Mouse (Mus musculus): ENCODE data around the gene 4930432K21Rik. TPM values are rescaled to one million over a fixed set of nuclear protein-coding genes. Genes with fewer than 3 reads are reported as not detected.

4930432K21Rik gene
- polyA plus RNA-seq, 1 experiment from 2014 or later, result 0.47 TPM

- Histone ChIP-seq H3K9ac (ENCODE audit: low read depth, low read length) (peak overlapping the region; percentile 50), H3K9me3 (ENCODE audit: control insufficient read depth, low read length) (no peaks in the 10 kb centered on the region), H3K36me3 (ENCODE audit: control insufficient read depth, insufficient read depth, low read length) (no peaks in the 10 kb centered on the region), H3K27me3 (replicated peaks; ENCODE audit: control insufficient read depth, insufficient read depth, low read length) (no peaks in the 10 kb centered on the region), H3K27ac (ENCODE audit: low read depth, low read length) (peak overlapping the region; percentile 87), H3K4me2 (peak overlapping the region; percentile 90), H3K4me1 (replicated peaks; ENCODE audit: control insufficient read depth, insufficient read depth, low read length) (peaks cover 56% of the 10 kb centered on the region), H3K4me3 (ENCODE audit: low read depth, low read length) (peak overlapping the region; percentile 44; the same call in 1 of the 2 replicates)
- DNase-seq (ENCODE audit: low spot score) (no peak), ATAC-seq (replicated peaks; ENCODE audit: low FRiP score) (no peak)
- WGBS, result 32% methylated on average over 4 of the region's 4 CpGs
These were observed 51.0 kb downstream of the 4930432K21Rik start for GRCm38 (mm10) chr8:84198871-84199270.

GRCm38 (mm10) chr8:84199348-84200125 lies 51.7 kb downstream of the 4930432K21Rik start:
- peaks cover 59% of the 10 kb centered on the region for H3K4me1 ChIP-seq (replicated peaks; ENCODE audit: control insufficient read depth, insufficient read depth, low read length)
- DNase-seq (ENCODE audit: low spot score), result no peak
- no peaks in the 10 kb centered on the region for H3K9me3 ChIP-seq (ENCODE audit: control insufficient read depth, low read length)
- peak overlapping the region; percentile 87 for H3K27ac ChIP-seq (ENCODE audit: low read depth, low read length)
- no peaks in the 10 kb centered on the region for H3K36me3 ChIP-seq (ENCODE audit: control insufficient read depth, insufficient read depth, low read length)
- H3K9ac ChIP-seq (ENCODE audit: low read depth, low read length), result peak overlapping the region; percentile 78; the same call in 1 of the 2 replicates
- no peaks in the 10 kb centered on the region for H3K27me3 ChIP-seq (replicated peaks; ENCODE audit: control insufficient read depth, insufficient read depth, low read length)
- no peak overlapping the region for H3K4me3 ChIP-seq (ENCODE audit: low read depth, low read length)
- 53% methylated on average over 11 of the region's 11 CpGs for WGBS
- no peak for ATAC-seq (replicated peaks; ENCODE audit: low FRiP score)
- H3K4me2 ChIP-seq, result peak overlapping the region; percentile 93

- Histone ChIP-seq H3K9me3 (ENCODE audit: control insufficient read depth, low read length) (no peaks in the 10 kb centered on the region), H3K4me1 (replicated peaks; ENCODE audit: control insufficient read depth, insufficient read depth, low read length) (peaks cover 59% of the 10 kb centered on the region), H3K4me3 (ENCODE audit: low read depth, low read length) (peak overlapping the region; percentile 65), H3K9ac (ENCODE audit: low read depth, low read length) (peak overlapping the region; percentile 78; the same call in 1 of the 2 replicates), H3K36me3 (ENCODE audit: control insufficient read depth, insufficient read depth, low read length) (no peaks in the 10 kb centered on the region), H3K4me2 (peak overlapping the region; percentile 93), H3K27ac (ENCODE audit: low read depth, low read length) (peak overlapping the region; percentile 87), H3K27me3 (replicated peaks; ENCODE audit: control insufficient read depth, insufficient read depth, low read length) (no peaks in the 10 kb centered on the region)
- 30% methylated on average over 8 of the region's 8 CpGs for WGBS
- DNase-seq (ENCODE audit: low spot score), result no peak
- no peak for ATAC-seq (replicated peaks; ENCODE audit: low FRiP score)
These were observed 52.3 kb downstream of the 4930432K21Rik start for GRCm38 (mm10) chr8:84200126-84200555.

GRCm38 (mm10) chr8:84200652-84201544 lies 53.1 kb downstream of the 4930432K21Rik start:
- peak overlapping the region; percentile 93 for H3K4me2 ChIP-seq
- H3K4me3 ChIP-seq (ENCODE audit: low read depth, low read length), result peak overlapping the region; percentile 65
- WGBS, result 3% methylated on average over 60 of the region's 70 CpGs
- DNase-seq (ENCODE audit: low spot score) (peak; percentile 81), ATAC-seq (replicated peaks; ENCODE audit: low FRiP score) (no peak; the same call in 1 of the 2 replicates)
- peaks cover 59% of the 10 kb centered on the region for H3K4me1 ChIP-seq (replicated peaks; ENCODE audit: control insufficient read depth, insufficient read depth, low read length)
- H3K9me3 ChIP-seq (ENCODE audit: control insufficient read depth, low read length), result no peaks in the 10 kb centered on the region
- H3K27me3 ChIP-seq (replicated peaks; ENCODE audit: control insufficient read depth, insufficient read depth, low read length), result no peaks in the 10 kb centered on the region
- peak overlapping the region; percentile 78 for H3K9ac ChIP-seq (ENCODE audit: low read depth, low read length)
- peaks cover 2% of the 10 kb centered on the region; the same call in 1 of the 2 replicates for H3K36me3 ChIP-seq (ENCODE audit: control insufficient read depth, insufficient read depth, low read length)
- peak overlapping the region; percentile 87 for H3K27ac ChIP-seq (ENCODE audit: low read depth, low read length)

- peak overlapping the region; percentile 78 for H3K9ac ChIP-seq (ENCODE audit: low read depth, low read length)
- H3K36me3 ChIP-seq (ENCODE audit: control insufficient read depth, insufficient read depth, low read length), result peaks cover 4% of the 10 kb centered on the region; the same call in 1 of the 2 replicates
- H3K9me3 ChIP-seq (ENCODE audit: control insufficient read depth, low read length), result no peaks in the 10 kb centered on the region
- 37% methylated on average over 15 of the region's 15 CpGs for WGBS
- H3K27ac ChIP-seq (ENCODE audit: low read depth, low read length), result peak overlapping the region; percentile 87; the same call in 1 of the 2 replicates
- ATAC-seq (replicated peaks; ENCODE audit: low FRiP score), result no peak
- no peaks in the 10 kb centered on the region for H3K27me3 ChIP-seq (replicated peaks; ENCODE audit: control insufficient read depth, insufficient read depth, low read length)
- peak overlapping the region; percentile 93 for H3K4me2 ChIP-seq
- DNase-seq (ENCODE audit: low spot score), result no peak
- peak overlapping the region; percentile 65 for H3K4me3 ChIP-seq (ENCODE audit: low read depth, low read length)
- H3K4me1 ChIP-seq (replicated peaks; ENCODE audit: control insufficient read depth, insufficient read depth, low read length), result peaks cover 59% of the 10 kb centered on the region
These were observed 53.9 kb downstream of the 4930432K21Rik start for GRCm38 (mm10) chr8:84201545-84202245.

- Histone ChIP-seq H3K4me2 (peak overlapping the region; percentile 93), H3K4me3 (ENCODE audit: low read depth, low read length) (peak overlapping the region; percentile 65), H3K9ac (ENCODE audit: low read depth, low read length) (no peak overlapping the region), H3K27me3 (replicated peaks; ENCODE audit: control insufficient read depth, insufficient read depth, low read length) (no peaks in the 10 kb centered on the region), H3K27ac (ENCODE audit: low read depth, low read length) (peak overlapping the region; percentile 91; the same call in 1 of the 2 replicates), H3K9me3 (ENCODE audit: control insufficient read depth, low read length) (no peaks in the 10 kb centered on the region), H3K4me1 (replicated peaks; ENCODE audit: control insufficient read depth, insufficient read depth, low read length) (peaks cover 62% of the 10 kb centered on the region), H3K36me3 (ENCODE audit: control insufficient read depth, insufficient read depth, low read length) (peaks cover 4% of the 10 kb centered on the region; the same call in 1 of the 2 replicates)
- 68% methylated on average over 9 of the region's 9 CpGs for WGBS
- DNase-seq (ENCODE audit: low spot score) (no peak), ATAC-seq (replicated peaks; ENCODE audit: low FRiP score) (no peak)
These were observed 54.6 kb downstream of the 4930432K21Rik start for GRCm38 (mm10) chr8:84202466-84202865.

GRCm38 (mm10) chr8:84202938-84203917 lies 55.4 kb downstream of the 4930432K21Rik start:
- DNase-seq (ENCODE audit: low spot score) (peak; percentile 79), ATAC-seq (replicated peaks; ENCODE audit: low FRiP score) (peak; percentile 30)
- H3K9ac ChIP-seq (ENCODE audit: low read depth, low read length), result peak overlapping the region; percentile 72
- H3K27ac ChIP-seq (ENCODE audit: low read depth, low read length), result peak overlapping the region; percentile 91
- peaks cover 57% of the 10 kb centered on the region for H3K4me1 ChIP-seq (replicated peaks; ENCODE audit: control insufficient read depth, insufficient read depth, low read length)
- H3K4me2 ChIP-seq, result peak overlapping the region; percentile 93
- H3K4me3 ChIP-seq (ENCODE audit: low read depth, low read length), result peak overlapping the region; percentile 53
- H3K36me3 ChIP-seq (ENCODE audit: control insufficient read depth, insufficient read depth, low read length), result peaks cover 6% of the 10 kb centered on the region; the same call in 1 of the 2 replicates
- WGBS, result 6% methylated on average over 34 of the region's 34 CpGs
- H3K27me3 ChIP-seq (replicated peaks; ENCODE audit: control insufficient read depth, insufficient read depth, low read length), result no peaks in the 10 kb centered on the region
- no peaks in the 10 kb centered on the region for H3K9me3 ChIP-seq (ENCODE audit: control insufficient read depth, low read length)

All from liver, embryonic 11.5 days (tissue).